Mouse (Mus musculus) cerebellum, adult 18-20 months (tissue): ENCODE measurements around the gene Wscd2.
A peak's percentile ranks its signal among the peaks of the same experiment; 100 is the strongest.
"Not testable (repeated sequence)": the region's sequence is repeated elsewhere in the genome, so short reads cannot be mapped to it uniquely, and the experiment has no call there.

Source experiments
- DNase-seq, 2 experiments: peaks; one replicate each; pipeline ENCODE4 v3.0.0; 2021

Gene Wscd2

DNA sequence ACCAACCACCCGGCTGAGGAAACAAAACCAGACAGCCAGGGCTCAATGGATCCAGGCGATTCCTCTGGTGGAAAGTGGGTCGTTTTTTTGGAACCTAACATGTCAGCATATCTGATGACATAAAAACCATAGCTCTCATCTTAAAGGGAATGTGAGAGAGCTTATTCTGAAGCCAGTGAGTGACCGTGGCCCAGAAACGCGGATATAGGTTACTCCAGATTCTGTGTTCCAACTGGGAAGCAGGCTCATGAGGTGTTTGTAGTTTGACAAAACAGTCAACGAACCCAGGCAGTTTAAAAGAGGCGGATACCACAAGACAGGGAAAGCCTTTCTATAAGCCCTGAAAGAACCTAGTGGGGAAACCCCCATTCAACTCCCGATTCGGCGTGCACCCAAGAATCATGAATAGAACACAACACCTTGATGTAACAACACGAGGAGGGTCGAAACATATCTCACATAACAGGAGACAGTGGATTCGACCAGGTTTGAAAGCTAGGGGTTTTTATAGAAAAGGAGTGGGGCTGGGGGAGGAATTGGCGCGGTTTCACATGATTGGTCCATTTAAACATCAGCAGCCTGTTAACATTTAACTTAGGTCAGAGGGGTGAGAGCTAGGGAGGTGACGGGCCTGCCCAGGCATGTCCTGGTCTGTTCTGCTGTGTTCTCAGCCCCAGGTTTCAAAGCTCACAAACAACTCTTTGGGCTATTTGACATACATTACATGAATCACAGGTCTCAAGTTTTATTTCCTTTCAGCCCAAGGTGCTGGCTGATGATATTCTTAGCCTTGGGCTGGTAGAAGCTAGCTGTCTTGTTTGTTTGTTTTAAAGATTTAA, 95.7 kb downstream of the Wscd2 start:
- DNase-seq = not testable (repeated sequence)

GRCm38 (mm10) chr5:113586458-113586849, 96.3 kb downstream of the Wscd2 start:
- not testable (repeated sequence) for DNase-seq

GRCm38 (mm10) chr5:113590010-113590640, 100.0 kb downstream of the Wscd2 start:
- DNase-seq = peak in 1 of 2 experiments; percentile 54

- DNase-seq = no peak
These were observed 101.0 kb downstream of the Wscd2 start for GRCm38 (mm10) chr5:113591166-113591565.

GRCm38 (mm10) chr5:113591751-113592230, 101.7 kb downstream of the Wscd2 start:
- no peak for DNase-seq

DNA sequence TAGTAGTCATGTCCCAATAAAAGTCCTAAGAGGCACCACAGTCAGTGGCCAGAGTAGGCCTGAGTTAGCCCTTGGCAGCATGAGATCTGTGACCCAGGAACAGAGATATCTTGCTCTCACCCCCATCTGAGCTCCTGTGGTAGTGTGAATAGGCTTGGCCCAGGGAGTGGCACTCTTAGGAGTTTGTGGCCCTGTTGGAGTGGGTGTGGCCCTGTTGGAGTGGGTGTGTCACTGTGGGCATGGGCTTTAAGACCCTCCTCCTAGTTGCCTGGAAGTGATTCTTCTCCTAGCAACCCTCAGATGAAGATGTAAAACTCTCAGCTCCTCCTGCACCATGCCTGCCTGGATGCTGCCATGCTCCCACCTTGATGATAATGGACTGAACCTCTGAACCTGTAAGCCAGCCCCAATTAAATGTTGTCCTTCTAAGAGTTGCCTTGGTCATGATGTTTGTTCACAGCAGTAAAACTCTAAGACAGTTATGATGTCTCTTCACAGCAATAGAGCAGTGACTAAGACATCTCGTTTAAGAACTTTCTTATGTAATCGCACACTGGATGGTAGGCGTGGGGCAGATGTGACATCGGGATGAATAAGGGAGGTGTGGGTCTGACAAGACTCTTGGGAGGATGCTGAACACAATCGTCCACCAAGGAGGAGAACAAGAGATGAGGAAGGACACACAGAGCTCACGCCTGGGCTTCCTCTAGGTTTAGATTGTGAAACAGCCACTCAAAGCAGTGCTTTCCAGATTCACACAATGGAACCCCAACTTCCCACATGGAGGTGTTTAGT, 104.0 kb downstream of the Wscd2 start:
- no peak for DNase-seq

DNA sequence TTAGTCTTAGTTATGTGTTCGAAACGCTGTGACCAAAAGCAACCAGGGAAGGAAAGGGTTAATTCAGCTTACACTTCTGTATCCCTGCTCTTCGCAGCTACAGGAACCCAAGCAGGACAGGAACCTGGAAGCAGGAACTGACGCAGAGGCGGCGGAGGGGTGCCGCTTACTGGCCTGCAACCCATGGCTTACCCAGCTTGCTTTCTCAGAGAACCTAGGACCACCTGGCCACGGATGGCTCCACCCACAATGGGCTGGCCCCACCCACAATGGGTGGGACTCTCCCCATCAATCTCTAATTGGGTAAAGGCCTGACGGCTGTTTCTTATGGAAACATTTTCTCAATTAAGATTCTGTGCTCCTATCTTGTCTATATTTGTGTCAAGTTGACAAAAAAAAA, 106.1 kb downstream of the Wscd2 start:
- DNase-seq = no peak

DNA sequence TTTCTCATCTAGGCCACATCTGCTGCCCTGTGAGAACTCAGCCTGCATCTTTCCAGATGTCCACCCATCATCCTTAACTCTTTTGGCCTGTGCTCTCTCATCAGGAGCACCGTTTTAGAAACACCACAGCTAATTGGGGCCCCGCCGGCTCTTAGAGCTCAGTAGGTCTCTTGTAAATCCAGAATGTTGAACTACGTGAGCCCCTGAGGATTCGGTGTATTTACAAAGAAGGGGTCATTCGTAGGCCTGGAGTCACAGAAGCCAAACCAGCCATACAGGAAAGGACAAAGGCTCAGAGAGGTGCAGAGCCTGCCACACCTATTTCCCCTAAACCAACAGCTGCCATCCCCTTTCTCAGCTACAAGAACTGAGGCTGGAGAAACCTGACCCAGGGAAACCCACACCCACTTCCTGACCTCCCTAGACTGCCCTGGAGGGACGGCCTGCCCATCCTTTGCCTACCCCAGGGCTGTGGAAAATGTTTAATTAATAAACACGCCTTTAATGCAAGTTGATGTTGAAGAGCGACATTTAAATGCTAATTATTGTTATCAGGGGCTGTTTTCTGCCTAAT, 106.7 kb downstream of the Wscd2 start:
- DNase-seq = no peak

DNA sequence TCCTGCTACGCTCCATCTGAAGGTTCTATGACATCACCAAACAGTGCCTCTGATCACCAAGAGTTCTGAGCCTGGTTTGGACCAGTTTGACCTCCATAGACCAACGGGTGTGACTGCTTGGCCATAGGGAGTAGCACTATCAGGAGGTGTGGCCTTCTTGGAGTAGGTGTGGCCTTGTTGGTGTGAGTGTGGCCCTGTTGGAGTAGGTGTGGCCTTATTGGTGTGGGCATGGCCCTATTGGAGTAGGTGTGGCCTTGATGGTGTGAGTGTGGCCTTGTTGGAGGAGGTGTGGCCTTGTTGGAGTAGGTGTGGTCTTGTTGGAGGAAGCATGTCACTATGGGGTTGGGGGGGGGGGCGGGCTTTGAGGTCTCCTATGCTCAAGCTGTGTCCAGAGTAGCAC, 110.0 kb downstream of the Wscd2 start:
- no peak for DNase-seq

DNA sequence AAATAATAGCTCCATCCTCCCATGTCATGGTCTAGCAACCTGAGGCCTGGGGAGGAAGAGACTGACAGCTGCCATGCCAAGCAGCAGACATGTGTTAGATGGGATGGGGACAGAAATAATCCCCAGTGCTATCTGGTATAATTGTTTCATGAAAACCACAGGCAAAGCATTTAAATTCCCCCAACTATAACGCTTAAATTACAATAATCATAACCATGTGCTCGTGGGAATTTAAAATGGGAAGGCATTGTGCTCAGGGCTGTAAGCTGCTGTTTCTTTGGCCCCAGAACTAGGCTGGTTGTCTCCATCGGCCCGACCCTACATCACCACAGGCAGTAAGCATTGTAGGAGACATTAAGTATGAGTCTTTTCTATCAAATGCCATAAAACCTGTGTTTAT, 110.7 kb downstream of the Wscd2 start:
- DNase-seq = no peak

- DNase-seq = no peak
These were observed 113.3 kb downstream of the Wscd2 start for GRCm38 (mm10) chr5:113603471-113603870.

GRCm38 (mm10) chr5:113604758-113605157, 114.6 kb downstream of the Wscd2 start:
- DNase-seq = no peak

- DNase-seq = no peak
These were observed 116.0 kb downstream of the Wscd2 start for GRCm38 (mm10) chr5:113606121-113606520.

GRCm38 (mm10) chr5:113606961-113607785, 117.0 kb downstream of the Wscd2 start:
- DNase-seq = peak in 1 of 2 experiments; percentile 63

GRCm38 (mm10) chr5:113607941-113608431, 117.9 kb downstream of the Wscd2 start:
- no peak for DNase-seq

DNA sequence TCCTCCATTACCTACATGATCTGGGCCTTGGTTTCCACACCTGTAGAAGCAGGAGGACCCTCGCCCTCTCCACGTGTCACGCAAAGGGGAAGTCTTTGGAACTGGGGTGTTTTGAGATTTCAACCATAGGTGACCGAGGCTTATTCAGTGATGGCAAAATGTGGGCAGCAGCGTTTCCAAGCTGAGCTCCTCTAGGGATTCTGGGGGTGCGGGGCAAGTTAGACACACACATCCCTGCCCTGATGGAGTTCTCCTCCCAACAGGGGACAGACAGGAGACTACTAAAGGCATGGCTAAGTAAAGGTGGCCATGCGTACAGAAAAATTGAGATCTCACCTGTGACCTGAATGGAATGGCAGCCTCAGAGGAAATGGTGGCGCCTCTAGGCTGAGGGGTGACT, 118.4 kb downstream of the Wscd2 start:
- no peak for DNase-seq

GRCm38 (mm10) chr5:113609891-113610290, 119.8 kb downstream of the Wscd2 start:
- no peak for DNase-seq

DNA sequence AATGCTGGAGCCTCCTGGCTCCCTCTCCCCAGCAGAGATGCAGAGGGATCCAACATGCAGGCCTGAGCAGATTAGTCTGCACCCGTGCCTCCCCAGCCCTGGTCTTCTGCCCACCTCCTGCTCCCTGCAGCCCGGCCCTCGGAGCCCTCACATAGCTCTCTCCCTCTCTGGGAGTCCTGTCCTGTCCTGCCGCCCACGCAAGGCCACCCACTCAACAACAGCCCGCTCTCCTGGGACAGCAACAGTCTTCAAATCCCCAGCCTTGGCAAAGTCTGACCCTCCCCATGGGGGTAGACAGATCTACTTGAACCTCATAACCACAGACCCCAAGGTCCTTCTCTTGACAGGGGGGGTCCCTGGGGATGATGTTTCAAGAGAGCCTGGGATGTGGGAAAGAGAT, 120.4 kb downstream of the Wscd2 start:
- no peak for DNase-seq

DNA sequence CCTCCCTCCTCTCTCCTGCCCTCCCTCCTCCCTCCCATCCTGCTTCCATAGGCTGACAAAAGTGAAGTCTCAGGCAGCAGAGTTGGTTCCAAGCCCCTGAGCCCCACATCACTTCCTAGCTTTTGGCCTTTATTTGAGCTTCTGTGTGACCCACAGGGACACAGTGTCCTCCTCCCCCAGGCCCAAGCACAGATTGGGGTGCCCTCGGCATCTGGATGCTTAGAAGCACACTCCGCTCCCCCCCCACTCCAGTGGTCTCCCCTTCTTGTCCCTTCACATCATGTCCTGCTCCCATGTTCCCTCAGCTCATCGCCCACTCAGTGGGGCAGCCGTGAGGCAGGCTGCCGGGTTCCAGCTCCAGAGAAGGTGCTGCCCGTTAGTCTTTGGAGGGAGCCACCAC, 121.0 kb downstream of the Wscd2 start:
- no peak for DNase-seq

DNA sequence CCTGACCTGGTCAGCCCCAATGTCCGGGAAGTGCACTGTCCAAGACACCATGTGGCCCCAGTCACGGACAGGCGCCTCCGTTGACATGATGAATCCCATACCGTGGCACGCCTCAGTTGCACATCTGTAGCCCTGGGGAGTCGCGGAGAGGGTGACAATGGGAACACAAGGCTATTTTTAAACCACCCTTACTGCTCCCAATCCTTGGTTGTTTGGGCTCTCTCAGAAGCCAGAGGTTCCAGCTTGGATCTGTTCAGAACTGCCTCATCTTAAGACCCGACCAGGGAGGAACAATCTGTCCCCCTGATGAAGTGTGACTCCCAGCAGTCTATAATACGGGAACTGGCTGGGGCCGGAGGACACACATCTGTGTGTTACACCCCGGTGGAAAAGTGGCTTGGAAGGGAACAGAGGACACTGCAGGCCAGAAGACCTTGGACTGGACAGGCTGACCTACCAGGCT, 121.7 kb downstream of the Wscd2 start:
- no peak for DNase-seq

DNA sequence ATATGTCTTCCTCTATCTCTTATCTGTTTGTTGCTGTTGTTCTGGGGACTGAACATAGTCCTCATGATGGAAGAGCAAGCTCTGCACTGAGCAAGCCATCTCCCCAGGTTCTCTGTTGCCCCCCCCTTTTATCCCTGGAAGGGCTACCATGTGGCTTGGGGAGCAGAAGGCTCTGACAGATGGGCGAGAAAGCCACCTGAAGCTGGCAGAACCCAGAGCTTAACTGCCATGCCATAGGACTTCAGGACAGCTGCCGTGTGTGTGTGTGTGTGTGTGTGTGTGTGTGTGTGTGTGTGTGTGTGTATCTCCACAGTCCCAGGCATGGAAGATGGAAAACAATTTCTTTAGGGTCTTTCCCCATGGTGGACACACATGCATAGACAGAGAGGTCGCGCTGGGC, 128.6 kb downstream of the Wscd2 start:
- peak; percentile 68 to 79 for DNase-seq

DNA sequence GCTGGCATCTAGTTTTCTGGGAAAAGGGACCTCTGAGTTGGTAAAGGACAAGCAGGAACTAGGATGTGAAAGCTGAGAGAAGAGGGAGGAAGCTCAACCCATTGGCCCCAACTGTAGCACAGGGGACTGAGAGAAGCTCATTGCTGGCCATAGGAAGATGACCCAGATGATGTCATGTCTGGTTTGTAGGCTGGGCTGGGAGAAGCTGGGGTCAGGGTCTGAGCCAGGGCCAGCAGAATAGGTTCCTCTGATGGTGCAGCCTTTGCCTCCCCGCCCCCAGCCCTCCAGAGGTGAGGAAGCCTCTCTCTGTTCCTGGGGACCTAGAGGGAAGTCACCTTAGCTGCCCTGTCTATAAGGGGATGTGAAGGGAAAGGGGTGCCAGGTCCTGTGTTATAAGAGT, 129.0 kb downstream of the Wscd2 start:
- DNase-seq = no peak
